Mouse (Mus musculus) midbrain, embryonic 15.5 days (tissue): ENCODE results near the gene Msln. TPM values are rescaled to one million over a fixed set of nuclear protein-coding genes. Genes with fewer than 3 reads are reported as not detected.

ENCODE experiments used
- ATAC-seq: fragments of 200-750 bp; cut with Nextera tagmentation; replicated peaks from 2 replicates; pipeline ENCODE4 v1.8.0; 2017; ENCODE audit warnings: moderate TSS enrichment
- H3K27ac ChIP-seq: fragments of 300-500 bp; sonication (generic); 2 replicates; pipeline ENCODE4 v1.5.1; 2015; ENCODE audit warnings: mild to moderate bottlenecking, inconsistent platforms
- H3K27me3 ChIP-seq: fragments of 300-500 bp; sonication (generic); replicated peaks from 2 replicates; pipeline ENCODE4 v1.6.1; 2015; ENCODE audit warnings: inconsistent platforms
- H3K36me3 ChIP-seq: fragments of 300-500 bp; sonication (generic); replicated peaks from 2 replicates; pipeline ENCODE4 v1.6.1; 2015; ENCODE audit warnings: inconsistent platforms
- H3K4me1 ChIP-seq: fragments of 300-500 bp; sonication (generic); 2 replicates; pipeline ENCODE4 v1.6.1; 2015; ENCODE audit warnings: inconsistent platforms
- H3K4me2 ChIP-seq: fragments of 300-500 bp; sonication (generic); 2 replicates; pipeline ENCODE4 v1.6.1; 2015; ENCODE audit warnings: inconsistent platforms, mild to moderate bottlenecking, moderate library complexity
- H3K4me3 ChIP-seq: fragments of 300-500 bp; sonication (generic); 2 replicates; pipeline ENCODE4 v1.5.1; 2015; ENCODE audit warnings: mild to moderate bottlenecking, inconsistent platforms
- H3K9ac ChIP-seq: fragments of 300-500 bp; sonication (generic); 2 replicates; pipeline ENCODE4 v1.6.1; 2015; ENCODE audit warnings: mild to moderate bottlenecking, inconsistent platforms
- H3K9me3 ChIP-seq: fragments of 300-500 bp; sonication (generic); 2 replicates; pipeline ENCODE4 v1.6.1; 2016; ENCODE audit warnings: inconsistent platforms
- WGBS: fragments of 180-500 bp; shearing (Covaris S2); methylation state at CpG from one replicate; pipeline ENCODE4 v1.1.7; 2015; ENCODE audit warnings: mixed read lengths; 5-methylcytosine and 5-hydroxymethylcytosine counted together
- microRNA-seq: library from miRNA; unstranded; fragments of <30 nt; microRNA quantifications from one replicate; pipeline ENCODE4, GENCODE M21; 2016
- polyA plus RNA-seq: library from polyadenylated mRNA; unstranded; fragments of >200 nt; fragmentation: Nextera tagmentation; extraction: Ambion mirVana; gene quantifications from 2 replicates; pipeline ENCODE4 v1.2.1, GENCODE M21; 2015

Msln gene
- polyA plus RNA-seq, 1 experiment from 2014 or later = 0.43 TPM

- WGBS = 2% methylated on average over 45 of the region's 45 CpGs
- no peak within 1 kb of the TSS for H3K27ac ChIP-seq
- H3K4me1 ChIP-seq = peaks cover 7% of the 10 kb centered on the region
- no peaks in the 10 kb centered on the region for H3K36me3 ChIP-seq
- peaks cover 27% of the 10 kb centered on the region for H3K27me3 ChIP-seq
- H3K4me2 ChIP-seq = peak within 1 kb of the TSS; percentile 88
- ATAC-seq = no peak
- H3K9ac ChIP-seq = peak within 1 kb of the TSS; percentile 51
- no peaks in the 10 kb centered on the region for H3K9me3 ChIP-seq
- peak within 1 kb of the TSS; percentile 42 for H3K4me3 ChIP-seq
These were observed 37.2 kb downstream of the Msln start, which contains the start of gene Gng13 for GRCm38 (mm10) chr17:25716711-25717637. Gene Gng13 (plus strand): TSS chr17:25717171.

GRCm38 (mm10) chr17:25716130-25716529, 38.0 kb downstream of the Msln start:
- WGBS = 6% methylated on average over 6 of the region's 6 CpGs
- no peak for ATAC-seq
- Histone ChIP-seq H3K9ac (no peak overlapping the region), H3K4me1 (peaks cover 7% of the 10 kb centered on the region), H3K36me3 (no peaks in the 10 kb centered on the region), H3K4me2 (no peak overlapping the region), H3K9me3 (no peaks in the 10 kb centered on the region), H3K27me3 (peaks cover 27% of the 10 kb centered on the region), H3K27ac (no peak overlapping the region), H3K4me3 (no peak overlapping the region)

GRCm38 (mm10) chr17:25715627-25716026, 38.6 kb downstream of the Msln start:
- 54% methylated on average over 3 of the region's 3 CpGs for WGBS
- Histone ChIP-seq H3K4me3 (no peak overlapping the region), H3K4me2 (no peak overlapping the region), H3K27ac (no peak overlapping the region), H3K9me3 (no peaks in the 10 kb centered on the region), H3K9ac (no peak overlapping the region), H3K4me1 (peaks cover 7% of the 10 kb centered on the region), H3K36me3 (no peaks in the 10 kb centered on the region), H3K27me3 (peaks cover 27% of the 10 kb centered on the region)
- ATAC-seq = no peak

- Histone ChIP-seq H3K4me1 (no peaks in the 10 kb centered on the region), H3K27ac (no peak overlapping the region), H3K36me3 (no peaks in the 10 kb centered on the region), H3K27me3 (peaks cover 4% of the 10 kb centered on the region), H3K9me3 (no peaks in the 10 kb centered on the region), H3K9ac (no peak overlapping the region), H3K4me3 (no peak overlapping the region), H3K4me2 (no peak overlapping the region)
- no peak for ATAC-seq
- WGBS = 78% methylated on average over 4 of the region's 4 CpGs
These were observed 43.0 kb downstream of the Msln start for GRCm38 (mm10) chr17:25711136-25711535.

- H3K4me1 ChIP-seq = no peaks in the 10 kb centered on the region
- H3K27ac ChIP-seq = no peak overlapping the region
- H3K9me3 ChIP-seq = no peaks in the 10 kb centered on the region
- no peak overlapping the region for H3K4me2 ChIP-seq
- no peak for ATAC-seq
- 93% methylated on average over 2 of the region's 2 CpGs for WGBS
- no peak overlapping the region for H3K9ac ChIP-seq
- no peaks in the 10 kb centered on the region for H3K36me3 ChIP-seq
- no peak overlapping the region for H3K4me3 ChIP-seq
- H3K27me3 ChIP-seq = no peaks in the 10 kb centered on the region
These were observed 44.2 kb downstream of the Msln start for GRCm38 (mm10) chr17:25709994-25710393.

GRCm38 (mm10) chr17:25700863-25701496, 53.2 kb downstream of the Msln start:
- H3K9me3 ChIP-seq = no peaks in the 10 kb centered on the region
- 0 out of 2 replicates have a peak, but pooled peaks cover 6% of the 10 kb centered on the region for H3K27me3 ChIP-seq
- no peak for ATAC-seq
- H3K4me2 ChIP-seq = no peak overlapping the region
- no peaks in the 10 kb centered on the region for H3K4me1 ChIP-seq
- H3K27ac ChIP-seq = no peak overlapping the region
- no peak overlapping the region for H3K4me3 ChIP-seq
- no peak overlapping the region for H3K9ac ChIP-seq
- no peaks in the 10 kb centered on the region for H3K36me3 ChIP-seq
- WGBS = 59% methylated on average over 9 of the region's 9 CpGs

Small RNAs within 50 kb of the gene (microRNA-seq; reads per million reads assigned to microRNA genes)
- not detected for gene Gm25083
- gene Mir6966 = not detected

Other genes starting within 250 kb of the Msln start
- 10.7 and 15.2 TPM in 2 replicates for gene Sox8, start 183.7 kb downstream of the Msln start, polyA plus RNA-seq
- 23.2 and 24.9 TPM in 2 replicates for gene Lmf1, start 175.3 kb downstream of the Msln start, polyA plus RNA-seq
- 3.5 and 4.0 TPM in 2 replicates for gene Gng13, start 37.2 kb downstream of the Msln start, polyA plus RNA-seq
- 5.7 and 6.3 TPM in 2 replicates for gene Chtf18, start 27.0 kb downstream of the Msln start, polyA plus RNA-seq
- 27.7 and 30.5 TPM in 2 replicates for gene Rpusd1, start 26.7 kb downstream of the Msln start, polyA plus RNA-seq
- not detected in 2 replicates for gene Mslnl, start 18.3 kb downstream of the Msln start, polyA plus RNA-seq
- 30.3 and 32.6 TPM in 2 replicates for gene Narfl, start 19.4 kb upstream of the Msln start, polyA plus RNA-seq
- 160 TPM in 2 replicates for gene Haghl, start 31.3 kb upstream of the Msln start, polyA plus RNA-seq
- 0.24 and 0.44 TPM in 2 replicates for gene Ccdc78, start 32.2 kb upstream of the Msln start, polyA plus RNA-seq
- gene Fam173a, start 38.5 kb upstream of the Msln start, polyA plus RNA-seq = 92.6 and 93.7 TPM in 2 replicates
- gene AC134908.4, start 41.3 kb upstream of the Msln start, polyA plus RNA-seq = 1.3 TPM in 1 of 2 replicates, not detected in the other
- gene Metrn, start 42.8 kb upstream of the Msln start, polyA plus RNA-seq = 32.6 and 36.3 TPM in 2 replicates
- gene Fbxl16, start 54.7 kb upstream of the Msln start, polyA plus RNA-seq = 50.8 and 50.9 TPM in 2 replicates
- gene Wdr24, start 69.2 kb upstream of the Msln start, polyA plus RNA-seq = 35.2 and 36.7 TPM in 2 replicates
- gene Jmjd8, start 74.5 kb upstream of the Msln start, polyA plus RNA-seq = 61.9 and 63.0 TPM in 2 replicates
- gene Stub1, start 79.0 kb upstream of the Msln start, polyA plus RNA-seq = 373 and 381 TPM in 2 replicates
- gene Rhbdl1, start 82.9 kb upstream of the Msln start, polyA plus RNA-seq = 54.8 and 57.8 TPM in 2 replicates
- 14.2 and 14.7 TPM in 2 replicates for gene Gm20683, start 87.4 kb upstream of the Msln start, polyA plus RNA-seq
- 17.2 and 18.3 TPM in 2 replicates for gene Rhot2, start 90.5 kb upstream of the Msln start, polyA plus RNA-seq
- 19.7 and 23.3 TPM in 2 replicates for gene Wdr90, start 107.1 kb upstream of the Msln start, polyA plus RNA-seq
- 18.5 and 19.8 TPM in 2 replicates for gene Mcrip2, start 114.4 kb upstream of the Msln start, polyA plus RNA-seq
- gene Mettl26, start 120.7 kb upstream of the Msln start, polyA plus RNA-seq = 70.5 and 71.1 TPM in 2 replicates
- 0.47 and 0.54 TPM in 2 replicates for gene Wfikkn1, start 126.5 kb upstream of the Msln start, polyA plus RNA-seq
- 56.7 and 57.5 TPM in 2 replicates for gene Rab40c, start 165.3 kb upstream of the Msln start, polyA plus RNA-seq
- gene Pigq, start 190.6 kb upstream of the Msln start, polyA plus RNA-seq = 71.9 and 75.8 TPM in 2 replicates
- 0.73 and 0.80 TPM in 2 replicates for gene Nhlrc4, start 190.6 kb upstream of the Msln start, polyA plus RNA-seq
- gene A930017K11Rik, start 198.2 kb upstream of the Msln start, polyA plus RNA-seq = 3.1 and 6.1 TPM in 2 replicates
- gene Capn15, start 231.4 kb upstream of the Msln start, polyA plus RNA-seq = 22.2 and 23.8 TPM in 2 replicates